Mouse (Mus musculus) right cerebral cortex, postnatal 14 days (tissue): ENCODE data around the gene Armc10.
"Not testable (repeated sequence)": the region's sequence is repeated elsewhere in the genome, so short reads cannot be mapped to it uniquely, and the experiment has no call there.

Source experiments
- DNase-seq: peaks from one replicate; pipeline ENCODE4 v3.0.0; 2022

The Armc10 gene

DNA sequence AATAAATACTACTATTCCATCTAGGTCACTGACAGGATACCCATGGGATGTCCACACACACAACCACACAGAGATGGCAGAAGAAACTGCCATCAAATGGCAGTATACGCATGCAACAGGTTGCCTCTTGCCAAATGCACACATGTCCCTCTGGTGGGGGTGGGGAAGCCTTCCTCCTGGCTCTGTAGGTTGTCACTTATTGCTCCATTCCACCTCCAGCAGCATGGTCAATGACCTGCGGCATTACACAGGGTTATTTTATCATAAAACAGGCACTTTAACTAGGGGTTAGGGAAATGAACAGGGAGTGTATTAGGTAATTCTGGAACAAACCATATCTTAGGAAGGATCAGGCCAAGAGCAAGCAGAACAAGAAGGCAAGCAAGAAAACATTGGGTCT lies 23.7 kb downstream of the Armc10 start:
- DNase-seq, result no peak

DNA sequence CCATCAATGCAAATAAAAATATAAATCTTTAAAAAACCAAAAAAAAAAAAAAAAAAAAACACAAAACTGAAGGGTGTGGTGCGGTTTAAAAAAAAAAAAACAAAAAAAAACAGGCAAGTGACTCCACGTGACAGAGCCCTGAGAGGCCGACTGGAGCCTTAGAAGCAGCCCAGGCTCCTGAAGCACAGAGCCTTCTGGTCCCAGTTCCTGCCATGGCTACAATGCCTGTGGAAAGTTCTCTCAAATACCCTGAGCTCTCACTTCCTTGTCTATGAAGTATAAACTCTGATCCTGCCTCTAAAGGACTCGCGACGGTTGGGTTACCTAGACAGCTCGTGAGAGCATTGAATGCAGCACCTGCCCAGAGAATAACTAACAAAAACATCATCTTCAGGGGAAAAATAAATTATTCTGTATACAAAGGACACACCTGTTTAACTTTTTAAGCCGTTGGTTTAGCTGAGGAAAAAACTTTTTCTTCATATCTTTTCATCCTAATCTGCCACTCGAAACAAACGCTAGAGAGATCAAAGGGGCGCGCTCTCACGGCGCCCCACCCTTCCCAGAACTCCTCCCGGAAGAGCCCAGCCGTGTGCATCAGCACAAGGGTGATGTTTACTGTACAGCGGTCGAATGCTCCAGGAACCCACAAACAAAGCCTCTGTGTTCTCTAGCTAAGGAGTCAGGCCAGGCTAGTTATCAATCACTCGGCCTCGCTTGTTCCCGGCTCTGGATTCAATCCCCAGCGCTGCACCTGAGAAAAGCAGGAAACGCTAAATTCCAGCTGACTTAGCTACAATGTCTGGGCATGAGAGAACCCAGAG lies 27.4 kb downstream of the Armc10 start:
- DNase-seq, result no peak

DNA sequence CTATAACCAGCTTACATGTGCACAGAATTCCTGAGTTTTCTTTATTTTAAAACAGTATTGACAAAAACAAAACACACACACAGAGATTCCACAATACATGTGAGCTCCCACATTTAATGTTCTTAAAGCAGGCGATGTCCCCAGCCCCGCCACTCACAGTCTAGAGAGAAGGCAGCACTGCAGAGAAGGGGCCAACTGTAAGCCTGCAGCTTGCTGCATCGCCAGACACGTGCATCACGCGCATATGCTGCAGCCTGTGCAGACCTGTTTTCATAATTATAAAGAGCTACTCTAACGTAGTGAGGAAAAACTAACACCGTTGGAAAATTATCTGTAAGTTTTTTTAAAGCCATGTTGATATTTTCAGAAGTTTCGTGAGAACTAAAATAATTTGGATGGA lies 28.1 kb downstream of the Armc10 start:
- DNase-seq, result no peak

DNA sequence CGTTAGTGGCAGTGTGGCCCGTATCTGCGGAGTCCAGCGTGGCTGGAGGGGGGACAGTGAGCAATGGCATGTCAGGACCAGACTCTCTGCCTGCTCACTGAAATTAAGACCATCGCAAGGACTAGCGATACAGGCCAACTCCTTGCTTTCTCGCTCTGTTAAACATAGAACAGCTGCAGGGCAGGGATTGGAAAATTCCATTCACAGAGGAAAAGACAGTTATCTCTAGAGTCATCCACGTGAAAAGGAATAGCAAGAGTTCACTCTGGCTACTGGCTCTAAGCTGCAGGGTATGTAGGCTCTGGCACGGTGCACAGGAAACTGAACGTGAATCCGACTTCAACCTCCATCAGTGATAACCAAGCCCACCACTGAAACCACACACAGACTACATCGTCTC lies 29.4 kb downstream of the Armc10 start:
- DNase-seq, result no peak

DNA sequence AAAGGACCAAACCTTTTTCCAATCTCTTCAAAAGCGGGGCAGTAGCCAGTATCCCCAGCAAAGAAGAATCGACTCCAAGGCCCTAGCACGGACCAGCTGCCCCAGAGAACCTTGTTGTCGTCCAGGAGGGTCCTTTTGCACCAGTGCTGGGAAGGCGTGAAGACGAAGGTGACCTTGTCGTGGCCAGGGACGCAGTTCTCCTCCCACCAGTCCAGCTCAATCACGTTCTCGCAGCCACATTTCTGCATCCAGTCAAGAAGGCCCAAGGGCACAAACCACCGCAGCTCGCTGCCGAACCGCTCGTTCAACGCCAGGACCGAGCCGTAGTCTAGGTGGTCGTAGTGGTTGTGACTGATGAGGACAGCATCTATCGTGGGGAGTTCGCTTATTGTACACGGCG lies 29.9 kb downstream of the Armc10 start:
- no peak for DNase-seq

DNA sequence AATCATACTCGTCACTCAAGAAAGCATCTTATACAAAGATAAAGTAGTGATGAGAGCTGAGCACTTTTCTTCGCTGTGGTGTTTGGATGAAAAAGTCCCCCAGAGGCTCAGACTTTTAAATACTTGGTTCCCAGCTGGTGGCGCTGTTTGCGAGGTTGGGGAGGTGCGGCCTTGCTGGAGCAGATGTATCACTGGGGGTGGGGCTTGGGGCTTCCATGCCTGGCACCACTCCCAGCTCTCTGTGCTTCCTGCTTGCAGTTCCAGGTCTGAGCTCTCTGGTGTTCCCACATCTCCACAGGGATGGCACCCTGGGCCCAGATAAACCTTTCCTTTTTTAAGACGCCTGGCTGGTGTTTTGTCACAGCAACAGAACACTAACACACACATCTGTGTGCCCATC lies 32.3 kb downstream of the Armc10 start:
- DNase-seq, result peak; percentile 38

DNA sequence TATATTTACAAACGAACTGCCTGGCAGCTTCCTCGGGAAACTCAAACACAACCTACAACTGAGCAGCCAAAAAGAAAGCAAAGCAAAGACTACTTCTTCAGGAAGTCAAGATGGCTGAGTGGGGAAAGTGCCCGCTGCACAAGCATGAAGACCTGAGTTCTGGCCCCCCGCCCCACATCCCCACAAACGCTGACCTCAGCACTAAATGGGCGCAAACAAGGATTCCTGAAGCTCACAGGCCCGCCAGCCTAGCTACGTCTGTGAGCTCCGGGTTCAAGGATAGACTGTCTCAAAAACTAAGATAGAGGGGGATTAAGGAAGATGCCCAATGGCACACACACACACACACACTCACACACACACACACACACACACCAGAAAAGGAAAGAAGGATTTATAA lies 32.8 kb downstream of the Armc10 start:
- DNase-seq, result no peak

DNA sequence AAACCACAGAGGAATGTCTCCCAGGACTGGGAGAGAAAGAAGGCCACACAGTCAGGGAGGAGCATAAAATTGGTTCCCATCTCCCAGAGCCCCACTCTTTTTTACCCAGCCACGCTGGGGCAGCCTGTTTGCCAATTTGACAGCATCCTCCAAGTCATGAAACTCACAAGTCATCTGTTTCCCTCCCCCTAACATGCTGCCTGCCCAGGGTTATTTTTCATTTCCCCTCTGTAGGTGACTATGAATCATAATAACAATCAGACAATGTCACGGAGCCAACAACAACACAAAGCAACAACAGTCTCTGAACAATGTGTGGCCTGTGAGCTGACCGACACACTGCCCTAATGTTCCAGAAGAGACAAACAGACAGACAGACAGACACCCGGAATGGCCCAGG lies 34.4 kb downstream of the Armc10 start:
- no peak for DNase-seq

DNA sequence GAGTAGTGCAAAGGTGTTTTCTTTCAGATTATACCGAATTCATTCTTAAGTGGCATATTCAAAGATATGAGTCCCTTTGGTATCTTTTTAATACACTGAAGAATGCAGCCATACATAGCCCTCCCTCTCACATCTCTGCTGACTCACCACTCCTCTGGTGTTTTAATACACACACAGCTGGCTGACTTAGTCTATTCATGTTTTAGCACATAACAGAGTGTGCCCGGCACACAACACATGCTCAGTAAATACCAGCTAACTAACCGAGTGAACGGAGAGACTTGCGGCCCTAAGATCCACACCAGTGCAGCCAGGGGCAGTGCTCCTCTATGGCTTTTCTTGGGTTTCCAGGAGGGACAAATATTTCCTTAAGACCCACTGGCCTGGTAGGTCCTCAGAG lies 35.3 kb downstream of the Armc10 start:
- DNase-seq, result no peak

DNA sequence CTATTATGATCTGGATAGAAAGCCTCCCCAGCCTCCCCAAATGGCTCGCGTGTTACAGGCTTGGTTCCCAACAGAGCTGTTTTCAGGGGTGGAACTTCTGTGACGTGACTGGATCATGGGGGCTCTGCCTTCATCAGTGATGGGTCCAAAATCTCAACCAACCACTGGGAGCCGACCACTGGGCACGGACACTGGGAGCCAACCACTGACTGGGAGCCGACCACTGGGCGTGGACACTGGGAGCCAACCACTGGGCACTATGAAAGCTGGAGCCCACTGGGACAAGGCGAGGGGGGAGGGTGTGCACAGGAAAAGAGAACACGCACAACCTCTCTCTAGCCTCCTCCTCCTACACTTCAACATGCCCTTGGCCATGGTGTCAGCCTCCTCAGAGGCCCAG lies 38.2 kb downstream of the Armc10 start:
- no peak for DNase-seq

DNA sequence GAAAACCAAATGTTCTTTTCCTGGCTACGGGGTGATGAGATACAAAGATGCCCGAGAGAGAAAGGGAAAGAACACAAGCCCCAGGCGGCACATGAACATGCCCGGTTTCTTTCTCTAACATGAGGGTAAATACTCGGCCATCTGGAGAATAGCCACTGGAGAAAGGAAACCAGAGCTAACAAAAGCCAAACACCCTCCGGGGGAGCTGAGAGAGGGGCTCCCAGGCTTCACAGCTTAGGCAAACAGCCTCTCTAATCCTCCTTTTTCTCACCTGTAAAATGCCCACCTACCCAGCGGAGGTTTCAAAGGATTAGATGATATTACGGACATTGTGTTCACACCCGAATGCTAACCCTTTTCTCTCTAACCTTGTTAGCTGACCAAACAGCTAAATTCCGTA lies 39.4 kb downstream of the Armc10 start:
- DNase-seq, result no peak

DNA sequence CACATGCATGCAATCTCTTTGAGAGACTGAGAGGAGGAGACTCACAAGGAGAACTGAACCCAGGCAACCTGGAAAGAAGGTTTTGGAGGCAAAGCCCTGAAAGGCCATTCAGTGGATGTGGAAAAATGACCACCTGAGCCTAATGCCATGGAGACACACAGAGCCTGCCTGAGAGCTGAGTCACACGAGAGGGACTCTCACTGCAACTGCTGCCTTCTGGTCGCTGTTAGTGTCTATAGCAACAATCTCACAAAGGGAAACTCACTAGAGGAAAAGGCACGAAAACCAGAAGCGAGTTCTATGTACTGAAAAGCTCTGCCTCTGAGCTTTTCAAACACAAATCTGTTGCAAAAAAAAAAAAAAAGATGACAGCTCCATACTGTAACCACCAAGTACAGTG lies 41.4 kb downstream of the Armc10 start:
- no peak for DNase-seq

DNA sequence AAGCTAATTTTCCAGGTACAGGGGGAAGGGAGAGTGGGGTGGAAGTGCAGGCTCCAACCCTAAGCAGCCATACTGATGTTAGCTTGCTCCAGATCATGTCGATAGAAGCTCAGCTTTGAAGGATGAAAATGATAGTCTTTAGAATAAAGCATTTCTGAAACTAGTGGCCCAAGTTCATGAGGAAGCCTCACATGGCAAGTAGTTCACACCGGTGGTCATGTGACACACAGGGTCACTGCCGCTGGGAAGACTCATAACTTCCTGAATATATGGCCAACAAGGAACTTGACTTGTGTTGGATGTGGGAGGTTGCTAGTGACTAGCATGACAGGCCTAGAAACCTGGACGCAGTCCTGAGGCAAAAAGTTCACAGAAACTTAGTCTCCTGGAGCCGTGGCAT lies 46.6 kb downstream of the Armc10 start:
- no peak for DNase-seq

DNA sequence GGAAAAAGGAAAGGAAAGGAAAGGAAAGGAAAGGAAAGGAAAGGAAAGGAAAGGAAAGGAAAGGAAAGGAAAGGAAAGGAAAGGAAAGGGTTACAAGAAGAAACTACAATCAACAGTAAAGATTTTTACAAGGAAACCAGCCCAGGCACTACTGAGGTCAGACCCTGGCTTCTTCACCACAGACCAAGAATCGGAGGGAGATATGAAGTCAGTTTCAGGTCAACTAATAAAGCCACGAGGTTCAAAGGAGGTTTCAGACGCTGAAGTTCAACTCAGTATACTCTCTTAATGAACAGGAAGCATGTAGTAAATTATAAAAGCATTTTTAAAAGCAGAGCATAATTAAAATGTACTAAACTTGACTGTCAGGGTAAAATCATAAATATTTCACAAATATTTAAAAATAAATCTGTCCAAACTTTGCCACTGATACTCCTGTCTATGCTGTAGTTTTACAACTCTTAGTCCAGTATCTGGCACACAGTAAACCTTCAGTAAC lies 47.8 kb downstream of the Armc10 start:
- DNase-seq, result no peak

DNA sequence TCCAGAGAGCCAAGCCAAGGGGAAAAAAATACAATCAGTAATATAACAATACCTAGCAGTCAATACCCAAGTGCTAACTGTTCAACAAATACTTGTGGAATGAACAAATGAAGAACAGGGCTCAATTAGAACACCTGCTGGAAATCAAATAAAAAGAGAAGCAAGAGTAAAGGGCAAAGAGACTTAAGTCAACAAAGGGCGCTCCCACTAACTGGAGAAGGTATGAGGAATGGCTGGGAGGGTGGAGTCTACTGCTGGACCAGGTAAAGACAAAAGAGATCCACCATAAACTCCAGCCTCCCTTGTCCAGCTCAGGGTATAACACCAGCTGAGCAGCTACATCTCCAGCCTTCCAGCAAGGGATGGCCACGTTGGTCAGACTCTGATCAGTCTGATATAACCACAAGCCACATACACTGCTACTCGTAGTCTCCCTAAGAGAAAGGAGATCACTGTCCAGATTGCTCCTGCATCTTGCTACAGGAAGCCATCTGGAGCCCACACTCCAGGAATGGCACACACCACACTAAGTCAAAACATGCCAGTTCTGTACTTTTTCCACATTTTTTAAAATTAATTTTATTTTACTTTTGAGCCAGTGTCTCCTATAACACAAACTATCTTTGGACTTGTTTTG lies 49.4 kb downstream of the Armc10 start:
- no peak for DNase-seq

DNA sequence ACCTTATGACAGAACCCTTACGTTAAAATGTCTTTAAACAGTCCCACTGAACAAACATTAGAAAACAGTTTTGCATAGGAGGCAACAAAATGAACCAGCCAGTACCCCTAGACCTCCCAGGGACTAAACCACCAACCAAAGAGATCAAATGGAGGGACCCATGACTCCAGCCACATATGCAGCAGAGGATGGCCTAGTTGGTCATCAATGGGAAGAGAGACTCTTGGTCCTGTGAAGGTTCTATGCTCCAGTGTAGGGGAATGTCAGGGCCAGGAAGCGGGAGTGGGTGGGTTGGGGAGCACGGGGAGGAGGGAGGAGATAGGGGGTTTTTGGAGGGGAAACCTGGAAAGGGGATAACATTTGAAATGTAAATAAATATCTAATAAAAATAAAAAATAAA lies 53.9 kb downstream of the Armc10 start:
- not testable (repeated sequence) for DNase-seq

DNA sequence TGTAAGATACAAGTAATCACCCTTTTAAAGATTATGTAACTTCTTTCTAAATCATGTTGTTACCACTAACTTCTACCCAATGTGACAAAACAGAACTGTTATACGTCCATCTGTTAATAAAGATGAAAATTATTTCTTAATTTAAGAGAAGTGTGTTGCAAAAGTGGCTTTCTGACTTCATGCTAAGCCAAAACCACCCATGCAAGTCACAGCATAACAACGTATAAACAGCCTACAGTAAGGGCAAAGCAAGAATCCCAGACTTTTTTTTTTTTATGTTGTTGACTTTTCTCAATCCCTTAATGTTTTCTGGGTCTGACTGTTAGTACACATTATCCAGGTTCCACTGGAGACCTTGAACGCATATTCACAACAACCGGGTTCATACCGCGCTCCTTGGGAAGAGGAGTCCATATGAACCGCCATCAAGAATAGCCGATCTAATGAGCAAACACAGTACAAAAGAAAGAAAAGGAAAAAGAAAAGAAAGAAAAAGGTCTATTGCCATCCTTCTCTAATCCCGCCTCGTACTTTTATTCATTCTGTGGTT lies 54.7 kb downstream of the Armc10 start:
- no peak for DNase-seq

DNA sequence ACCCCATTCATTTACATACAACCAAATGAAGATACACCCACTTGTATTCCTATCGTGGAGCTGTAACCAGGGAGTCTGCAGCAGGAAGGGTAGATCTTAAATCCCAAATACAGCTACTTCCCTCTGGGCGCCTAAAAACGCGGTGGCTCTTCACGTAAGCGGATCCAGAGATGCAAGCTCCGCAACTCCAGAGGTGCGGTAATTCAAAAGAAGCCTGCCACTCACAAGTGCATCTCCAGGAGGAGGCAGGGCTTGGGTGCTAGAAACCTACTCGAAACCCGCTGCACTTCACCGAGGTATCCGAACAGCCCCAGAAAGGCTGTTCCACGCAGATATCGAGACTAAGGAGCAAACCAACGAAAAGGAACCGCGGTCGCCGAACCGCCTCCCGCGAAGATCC lies 55.3 kb downstream of the Armc10 start:
- DNase-seq, result no peak

DNA sequence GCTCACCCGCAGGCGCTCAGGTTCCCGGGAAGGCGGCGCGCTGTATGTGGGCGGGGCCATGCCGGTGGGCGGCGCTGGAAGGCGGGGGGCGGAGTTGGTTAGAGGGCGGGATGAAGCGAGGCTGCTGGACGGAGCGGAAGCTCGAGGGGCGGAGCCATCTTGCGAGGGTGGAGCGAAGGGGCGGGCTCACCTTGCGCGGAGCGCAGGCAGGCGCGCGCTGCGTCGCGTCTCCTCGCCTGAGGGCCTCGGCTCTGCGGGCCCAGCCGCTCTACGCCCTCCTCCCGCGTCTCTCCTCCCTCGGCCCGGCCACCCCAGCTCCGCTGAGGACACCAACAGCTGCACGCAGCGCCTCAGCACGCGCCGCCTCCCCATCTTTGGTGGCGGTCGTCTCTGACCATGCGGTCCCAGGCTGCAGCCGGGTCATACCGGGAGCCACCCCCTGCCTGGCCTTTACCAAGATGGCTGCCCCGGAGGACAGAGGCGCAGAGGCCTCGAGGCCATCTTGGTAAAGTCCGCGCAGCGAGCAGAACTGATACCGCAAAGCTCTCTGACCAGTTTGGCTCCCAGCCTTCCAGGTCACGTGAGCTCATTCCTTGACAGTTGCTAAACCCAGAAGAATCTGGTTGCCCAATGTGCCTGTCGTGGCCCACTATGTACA lies 55.9 kb downstream of the Armc10 start, which contains the start of gene Napepld:
Gene Napepld (minus strand): TSS at position 46 of the 658 bp plus-strand sequence.
- peak; percentile 98 for DNase-seq

DNA sequence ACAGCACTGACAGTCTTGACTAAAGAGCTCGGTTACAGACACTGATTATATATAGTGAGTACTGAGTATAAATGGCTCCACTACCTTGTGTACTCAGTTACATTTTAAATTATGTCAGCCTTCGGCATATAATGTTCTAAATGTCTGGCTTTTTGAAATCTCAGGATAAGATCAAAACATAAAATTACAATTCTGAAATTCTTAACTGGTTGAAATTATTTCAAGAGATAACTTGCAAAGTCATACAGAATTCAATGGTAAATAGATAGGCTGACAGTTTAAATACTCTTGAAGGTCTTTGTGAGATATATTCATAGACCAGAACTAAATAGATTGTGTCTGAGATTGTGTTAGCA lies 56.4 kb downstream of the Armc10 start:
- DNase-seq, result no peak

DNA sequence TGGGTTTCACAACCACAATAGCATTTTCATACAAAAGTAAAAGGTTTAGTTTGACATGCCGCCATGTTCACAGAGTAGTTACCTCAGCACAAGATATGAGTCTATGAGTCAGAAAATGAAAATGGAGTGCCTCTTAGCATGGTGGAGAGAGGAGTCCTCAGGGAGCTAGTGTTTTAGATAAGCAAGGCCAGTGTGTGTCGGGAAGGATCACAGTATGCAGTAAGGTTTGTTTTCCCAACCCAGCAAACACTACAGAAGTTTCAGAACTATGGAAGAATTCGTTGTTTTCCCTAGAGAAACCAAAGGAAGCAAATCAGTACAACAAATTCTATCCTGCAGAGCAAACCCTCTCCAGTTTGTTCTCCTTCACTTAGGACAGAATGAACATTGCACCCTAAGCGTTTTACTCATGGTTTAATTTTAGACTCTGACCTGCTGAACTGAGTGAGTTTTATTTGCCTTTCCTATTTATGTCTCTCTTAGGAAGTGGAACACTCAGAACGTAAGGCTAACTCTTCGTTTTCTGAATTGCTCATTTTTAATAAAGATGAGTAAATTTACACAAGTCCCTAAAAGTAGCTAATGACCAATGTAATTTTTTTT lies 57.4 kb downstream of the Armc10 start:
- DNase-seq, result no peak

DNA sequence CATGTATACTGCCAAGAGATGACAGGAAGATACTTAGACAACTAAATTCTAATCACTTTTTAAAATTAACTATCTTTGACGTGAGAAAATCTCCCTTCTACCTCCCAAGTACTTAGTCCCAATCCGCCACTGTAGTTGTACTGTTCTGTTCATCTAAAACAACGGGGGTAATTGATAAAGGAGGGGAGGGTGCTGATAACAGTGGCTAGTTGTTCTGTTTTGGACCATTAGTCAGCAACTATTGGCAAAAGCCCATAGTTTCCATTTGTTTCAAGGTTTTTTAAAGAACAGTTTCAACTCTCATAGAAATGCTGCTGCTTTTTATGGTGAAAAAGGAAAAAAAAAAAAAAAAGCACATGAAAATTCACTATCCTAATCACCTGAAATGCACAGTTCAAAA lies 58.1 kb downstream of the Armc10 start:
- DNase-seq, result no peak

DNA sequence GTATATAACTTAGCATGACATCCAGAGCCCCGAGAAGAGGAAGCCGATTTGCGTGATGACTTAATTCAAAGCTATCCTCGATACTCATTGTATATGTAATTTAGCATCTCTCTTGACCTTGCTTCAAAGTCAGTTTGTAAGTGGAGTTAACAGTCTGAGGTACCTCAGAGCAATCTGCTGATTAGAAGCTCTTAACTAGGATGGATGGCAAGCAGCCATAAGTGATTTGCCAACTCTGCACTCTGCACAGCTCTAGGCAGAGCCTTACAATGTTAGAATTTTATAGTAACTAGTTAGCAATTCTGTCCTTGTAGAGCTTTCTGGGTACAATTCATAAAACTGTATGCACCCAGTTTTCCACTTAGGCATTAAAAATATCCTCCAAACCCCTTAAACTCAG lies 60.9 kb downstream of the Armc10 start:
- no peak for DNase-seq
